Mouse (Mus musculus) small intestine, adult 2 months (tissue): Measurements from ENCODE around the gene Pdcl. TPM values are rescaled to one million over a fixed set of nuclear protein-coding genes. Genes with fewer than 3 reads are reported as not detected.

ENCODE experiments used
- H3K27ac ChIP-seq: fragments of 200-500 bp; 2 replicates; pipeline ENCODE4 v1.5.1; 2012; ENCODE audit warnings: low read depth, low read length, control low read depth, inconsistent platforms; ENCODE audit not compliant: insufficient read depth
- H3K27me3 ChIP-seq: fragments of 200-500 bp; 2 replicates; pipeline ENCODE4 v1.6.1; 2012; ENCODE audit warnings: mild to moderate bottlenecking, moderate library complexity, low read length, inconsistent platforms; ENCODE audit not compliant: control insufficient read depth, insufficient read depth
- H3K36me3 ChIP-seq: fragments of 200-500 bp; 2 replicates; pipeline ENCODE4 v1.6.1; 2012; ENCODE audit warnings: mild to moderate bottlenecking, low read length, control low read depth, inconsistent platforms; ENCODE audit not compliant: control insufficient read depth, insufficient read depth
- H3K4me1 ChIP-seq: fragments of 200-500 bp; 2 replicates; pipeline ENCODE4 v1.6.1; 2012; ENCODE audit warnings: low read length, inconsistent platforms, mixed read lengths; ENCODE audit not compliant: control insufficient read depth, insufficient read depth, insufficient read length
- H3K4me3 ChIP-seq: fragments of 200-500 bp; 2 replicates; pipeline ENCODE4 v1.5.1; 2012; ENCODE audit warnings: low read depth, mild to moderate bottlenecking, control low read depth, inconsistent platforms, low read length, moderate library complexity
- CTCF ChIP-seq: fragments of 200-500 bp; IDR thresholded peaks from 2 replicates; pipeline ENCODE4 v1.5.1; 2012; ENCODE audit warnings: low read depth, mild to moderate bottlenecking, control low read depth, inconsistent platforms, low read length, moderate library complexity, mixed read lengths; ENCODE audit not compliant: insufficient replicate concordance, insufficient read length; ENCODE audit errors: extremely low read depth
- POLR2A ChIP-seq: fragments of 200-500 bp; IDR thresholded peaks from 2 replicates; pipeline ENCODE4 v1.6.1; 2012; ENCODE audit warnings: low read depth, mild to moderate bottlenecking, control low read depth, inconsistent platforms, low read length, moderate library complexity
- WGBS: fragments of 180-500 bp; shearing (Covaris S2); methylation state at CpG from one replicate; pipeline ENCODE4 v1.1.7; 2018; 5-methylcytosine and 5-hydroxymethylcytosine counted together
- polyA plus RNA-seq: library from polyadenylated mRNA; depleted of rRNA; stranded (reverse); fragments of >200 nt; gene quantifications from 2 replicates; pipeline ENCODE4 v1.2.3, GENCODE M21; 2012; rRNA removed

Pdcl gene
- polyA plus RNA-seq, 1 experiment, result 5.5 TPM

DNA sequence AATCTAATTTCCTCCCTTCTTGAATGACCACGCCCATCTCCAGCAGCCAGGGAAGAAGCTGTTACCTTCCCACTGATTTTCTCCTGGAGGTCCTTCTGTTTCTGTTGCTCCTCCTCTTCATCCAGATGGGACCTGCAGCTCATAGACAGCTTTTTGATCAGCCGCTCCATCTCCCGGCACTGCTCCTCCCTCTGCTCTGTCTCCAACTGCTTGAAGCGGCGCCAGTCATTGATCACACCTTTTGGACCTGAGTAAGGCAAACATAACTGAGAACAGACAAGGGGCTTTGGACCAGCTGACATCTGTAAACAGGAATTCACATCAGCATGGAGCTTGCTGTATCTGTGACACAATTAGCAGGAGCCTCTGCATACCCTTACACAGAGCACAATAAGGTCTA, 3.6 kb downstream of the Pdcl start:
- WGBS, result 94% methylated on average over 5 of the region's 5 CpGs
- no peak overlapping the region for H3K27ac ChIP-seq
- peaks cover 48% of the 10 kb centered on the region for H3K36me3 ChIP-seq
- 0 out of 2 replicates have a peak, but pooled peaks cover 1% of the 10 kb centered on the region for H3K4me1 ChIP-seq
- H3K27me3 ChIP-seq, result no peaks in the 10 kb centered on the region
- no peak for TF ChIP-seq POLR2A
- no peak for TF ChIP-seq CTCF
- H3K4me3 ChIP-seq, result no peak overlapping the region

DNA sequence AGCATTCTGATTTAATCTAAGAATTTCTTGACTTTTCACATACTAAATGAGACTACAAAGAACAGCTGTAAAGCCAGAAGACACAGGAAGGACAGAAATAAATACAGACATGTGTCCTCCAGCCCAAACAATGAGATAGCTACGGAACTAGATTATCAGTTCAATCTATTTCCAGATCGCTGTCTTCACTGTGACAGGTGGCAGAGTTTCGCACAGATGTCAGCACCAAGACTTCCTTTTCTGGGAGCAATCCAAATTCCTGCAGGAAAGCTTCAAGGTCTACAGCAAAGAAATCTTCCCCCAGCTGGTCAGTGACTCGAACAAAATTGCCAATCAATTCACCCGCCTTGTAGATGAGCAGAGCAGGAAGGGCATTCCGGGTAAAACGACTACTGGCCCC, 7.5 kb downstream of the Pdcl start:
- H3K36me3 ChIP-seq, result peaks cover 47% of the 10 kb centered on the region
- no peak overlapping the region for H3K27ac ChIP-seq
- TF ChIP-seq CTCF (no peak), POLR2A (no peak)
- H3K27me3 ChIP-seq, result no peaks in the 10 kb centered on the region
- WGBS, result 75% methylated on average over 7 of the region's 7 CpGs
- no peak overlapping the region for H3K4me3 ChIP-seq
- H3K4me1 ChIP-seq, result no peaks in the 10 kb centered on the region

DNA sequence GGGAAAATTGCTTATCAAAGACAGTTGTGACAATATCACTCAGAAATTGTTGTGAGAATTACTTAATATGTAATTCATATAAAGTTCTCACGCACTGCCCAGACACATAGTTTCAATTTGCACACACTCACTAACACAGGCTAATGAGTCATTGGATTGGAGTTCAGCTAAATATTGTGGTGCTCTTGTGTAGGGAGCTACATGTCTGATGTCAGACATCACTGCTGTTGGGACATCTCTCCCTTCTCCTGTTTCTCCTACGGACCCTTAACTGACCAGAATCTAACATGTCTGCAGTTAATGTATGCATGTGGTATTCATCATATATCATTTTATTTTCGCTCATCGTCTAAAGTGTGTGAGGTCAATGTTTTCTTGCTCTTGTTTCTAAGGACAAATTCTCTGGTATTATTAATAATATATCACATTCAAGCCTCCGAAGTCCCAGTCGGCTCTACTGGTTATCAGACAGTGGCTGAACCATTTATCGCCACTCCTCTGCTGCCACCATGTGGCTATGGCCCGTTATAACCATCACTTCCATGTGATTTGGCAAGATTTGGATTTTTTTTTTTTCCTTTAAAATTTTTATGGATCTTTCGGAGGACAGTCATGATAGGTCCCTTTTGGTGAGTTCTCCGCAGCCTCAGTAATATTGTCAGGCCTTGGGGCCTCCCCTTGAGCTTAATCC, 20.5 kb downstream of the Pdcl start:
- WGBS, result 47% methylated on average over 10 of the region's 10 CpGs
- Histone ChIP-seq H3K36me3 (no peaks in the 10 kb centered on the region), H3K4me3 (no peak overlapping the region), H3K4me1 (no peaks in the 10 kb centered on the region), H3K27me3 (no peaks in the 10 kb centered on the region), H3K27ac (no peak overlapping the region)
- TF ChIP-seq POLR2A (no peak), CTCF (peak; percentile 61; the same call in 1 of the 2 replicates)

DNA sequence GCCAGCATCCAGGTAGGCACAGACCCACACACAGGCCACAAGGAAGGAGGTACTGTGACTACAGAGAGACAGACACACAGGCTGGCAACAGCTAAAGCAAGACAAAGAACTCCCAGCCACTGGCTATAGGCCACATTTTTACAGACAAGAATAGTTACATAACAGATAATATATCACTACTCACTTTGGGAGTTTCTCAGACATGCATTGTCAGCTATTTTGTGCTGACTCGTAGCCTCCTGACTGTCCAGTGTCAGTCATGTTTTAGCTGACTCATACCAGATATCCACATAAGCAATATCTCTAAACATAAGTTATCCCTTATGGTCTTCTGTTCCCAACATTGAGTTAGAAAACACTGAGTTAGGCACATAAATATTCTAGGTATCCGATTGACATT, 25.8 kb downstream of the Pdcl start:
- TF ChIP-seq CTCF (no peak), POLR2A (no peak)
- H3K27ac ChIP-seq, result no peak overlapping the region
- no peaks in the 10 kb centered on the region for H3K36me3 ChIP-seq
- H3K4me3 ChIP-seq, result no peak overlapping the region
- no peaks in the 10 kb centered on the region for H3K4me1 ChIP-seq
- no peaks in the 10 kb centered on the region for H3K27me3 ChIP-seq
- 70% methylated on average over 2 of the region's 2 CpGs for WGBS

DNA sequence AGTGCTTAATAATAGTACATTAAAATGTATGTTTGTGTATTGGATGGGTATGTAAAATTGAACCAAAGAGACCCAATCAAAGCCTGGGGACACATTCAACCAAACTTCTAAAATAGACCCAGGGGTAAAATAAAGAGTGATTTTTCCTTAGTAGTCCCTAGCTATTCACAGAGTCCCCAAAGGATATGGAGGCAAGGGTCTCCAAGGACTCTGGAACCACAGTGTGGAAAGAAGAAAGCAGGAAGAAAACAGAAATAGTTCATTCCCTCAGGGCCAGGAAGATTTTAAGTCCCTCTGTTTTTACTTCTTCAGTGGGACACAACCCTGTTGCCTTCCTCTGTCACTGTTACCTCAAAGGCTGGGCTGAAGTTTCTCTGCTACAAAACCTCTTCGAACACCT, 32.9 kb downstream of the Pdcl start, which contains the start of gene Olfr368:
Olfr368 (plus strand) TSS at position 301 of the 400 bp plus-strand sequence.
- H3K4me3 ChIP-seq, result no peak within 1 kb of the TSS
- no peak for TF ChIP-seq CTCF
- no peak for TF ChIP-seq POLR2A
- WGBS, result 78% methylated on average over 1 of the region's 1 CpGs
- H3K27ac ChIP-seq, result no peak within 1 kb of the TSS
- no peaks in the 10 kb centered on the region for H3K4me1 ChIP-seq
- no peaks in the 10 kb centered on the region for H3K27me3 ChIP-seq
- no peaks in the 10 kb centered on the region for H3K36me3 ChIP-seq

Other genes with a start within 250 kb of the Pdcl start
- not detected in 2 replicates for gene Olfr362, start 241.4 kb downstream of the Pdcl start, polyA plus RNA-seq
- not detected in 2 replicates for gene Olfr364-ps1, start 220.0 kb downstream of the Pdcl start, polyA plus RNA-seq
- not detected in 2 replicates for gene Olfr365, start 171.1 kb downstream of the Pdcl start, polyA plus RNA-seq
- not detected in 2 replicates for gene Olfr366, start 147.8 kb downstream of the Pdcl start, polyA plus RNA-seq
- not detected in 2 replicates for gene Olfr368, start 32.8 kb downstream of the Pdcl start, polyA plus RNA-seq
- gene Rc3h2, start 63.6 kb upstream of the Pdcl start, polyA plus RNA-seq, result 1.4 and 2.7 TPM in 2 replicates
- gene Zbtb26, start 83.8 kb upstream of the Pdcl start, polyA plus RNA-seq, result 0.47 and 0.56 TPM in 2 replicates
- 0.28 and 0.71 TPM in 2 replicates for gene Zbtb6, start 83.8 kb upstream of the Pdcl start, polyA plus RNA-seq
- gene Rabgap1, start 83.9 kb upstream of the Pdcl start, polyA plus RNA-seq, result 1.1 and 2.4 TPM in 2 replicates
- 0.06 and 0.15 TPM in 2 replicates for gene Gpr21, start 157.0 kb upstream of the Pdcl start, polyA plus RNA-seq